Mouse (Mus musculus) left cerebral cortex, postnatal 10 days (tissue): Measurements from ENCODE around the gene St5. TPM values are rescaled to one million over a fixed set of nuclear protein-coding genes. Genes with fewer than 3 reads are reported as not detected.

Source experiments
- DNase-seq, 2 experiments: peaks; one replicate each; pipeline ENCODE4 v3.0.0; 2021 to 2022; ENCODE audit warnings: low spot score in 2 of 2, mixed read lengths in 1 of 2; ENCODE audit errors: extremely low spot score in 1 of 2
- intact Hi-C: fragments of 180-260 bp; cut with DNase I; formaldehyde crosslinking; loops from one replicate; pipeline ENCODE4 v1.15.1; 2025
- total RNA-seq, 2 experiments: library from RNA; stranded (reverse); gene quantifications; 2 replicates each; pipeline ENCODE4 v1.2.3; 2021

The St5 gene
- total RNA-seq, 2 experiments from 2014 or later = 14.4 to 15.2 TPM

DNA sequence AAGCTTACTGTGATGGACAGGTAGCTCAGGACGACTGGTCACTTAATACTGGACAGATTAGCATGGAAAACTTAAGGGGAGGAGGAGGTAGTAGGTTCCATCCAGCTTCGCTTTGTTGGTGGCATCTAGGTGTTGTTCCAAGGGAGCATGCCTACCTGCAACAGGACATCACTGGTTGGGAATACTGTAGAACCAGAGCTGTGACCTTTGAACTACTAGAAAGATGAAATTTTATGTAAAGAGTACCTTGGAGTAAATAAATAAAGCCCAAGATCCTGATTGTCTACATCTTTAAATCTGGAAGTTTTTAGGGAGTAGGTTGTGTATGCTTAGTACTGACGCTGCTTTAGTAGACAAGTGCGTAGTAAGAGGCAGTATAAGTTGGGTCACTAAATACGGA is 181.3 kb downstream of the St5 start:
- intact Hi-C loops = no loop called here
- no peak for DNase-seq

- intact Hi-C loops = no loop called here
- DNase-seq = no peak
Measured at GRCm38 (mm10) chr7:109519936-109520335, 183.5 kb downstream of the St5 start.

GRCm38 (mm10) chr7:109518838-109519696 is 184.3 kb downstream of the St5 start, which contains the start of gene Rpl27a:
Gene Rpl27a (plus strand): TSS chr7:109519147.
- intact Hi-C loops = no loop called here
- peak; percentile 98 to 99 for DNase-seq

DNA sequence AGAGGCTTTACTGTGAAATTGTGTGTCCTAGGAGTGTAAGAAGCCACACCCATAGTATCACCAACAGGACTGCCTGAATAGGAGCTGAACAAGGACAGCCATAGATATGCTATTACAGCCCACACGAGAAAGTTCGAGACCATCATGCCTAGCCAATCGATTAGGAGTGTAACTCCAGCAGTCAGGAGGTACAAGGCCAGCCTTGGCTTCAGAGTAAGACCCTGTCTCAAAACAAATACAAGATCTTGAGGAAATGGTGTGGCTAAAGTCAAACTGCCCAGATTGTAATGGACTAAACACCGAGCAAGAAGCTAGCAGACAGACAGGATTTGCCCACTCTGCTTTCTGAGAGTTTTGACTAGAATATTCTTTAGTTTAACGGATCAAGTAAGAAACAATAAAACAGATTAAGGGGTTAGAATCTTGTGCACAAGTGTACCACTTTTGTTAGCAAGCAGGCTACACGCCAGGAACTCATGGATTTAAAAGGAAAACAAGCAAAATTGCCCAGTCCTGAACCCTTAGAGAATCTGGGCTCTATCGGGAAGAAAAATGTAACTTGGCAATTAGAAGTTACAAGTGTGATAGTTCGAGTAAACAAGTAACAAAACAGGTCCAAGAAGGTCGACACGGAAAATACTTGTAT is 185.2 kb downstream of the St5 start:
- intact Hi-C loops = no loop called here
- DNase-seq = peak in 1 of 2 experiments; percentile 28

DNA sequence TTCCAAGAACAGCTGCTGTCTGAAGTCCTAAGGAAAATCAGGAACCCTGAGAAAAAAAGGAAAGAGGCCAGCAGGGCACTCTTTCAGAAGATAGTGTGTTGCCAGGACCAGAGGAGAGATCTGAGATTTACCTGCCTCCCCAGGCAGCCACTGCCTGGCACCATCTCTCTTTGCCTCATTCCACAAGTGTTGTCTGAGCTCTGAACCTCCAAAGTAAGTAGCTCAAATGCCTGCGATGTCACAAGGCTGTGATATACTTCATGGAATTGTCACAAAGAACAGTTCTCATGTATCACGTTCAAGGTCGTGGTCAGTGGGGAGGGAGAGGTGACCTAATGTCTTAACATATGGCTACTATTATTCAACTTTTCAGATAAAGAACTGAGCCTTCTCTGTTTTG is 186.9 kb downstream of the St5 start:
- intact Hi-C loops = no loop called here
- DNase-seq = no peak

DNA sequence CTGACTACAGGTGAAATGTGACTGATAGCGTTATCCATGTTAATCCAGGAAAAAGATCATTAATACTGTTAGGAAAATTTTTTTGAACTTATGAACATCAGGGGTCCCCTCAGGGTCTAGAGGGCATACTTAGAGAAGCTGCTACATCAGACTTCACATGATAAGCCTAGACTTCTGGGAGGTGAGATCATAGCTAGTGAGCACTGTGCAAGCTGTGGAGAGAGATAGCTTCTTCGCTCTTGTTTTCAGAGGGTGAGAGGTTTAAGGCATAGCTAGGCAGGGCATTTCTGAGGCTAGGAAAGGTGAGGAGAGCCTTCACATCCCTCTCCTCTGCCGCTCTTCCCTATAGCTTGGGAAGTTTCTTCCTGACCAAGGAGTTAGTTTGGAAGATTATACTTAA is 191.6 kb downstream of the St5 start:
- intact Hi-C loops = no loop called here
- DNase-seq = no peak

DNA sequence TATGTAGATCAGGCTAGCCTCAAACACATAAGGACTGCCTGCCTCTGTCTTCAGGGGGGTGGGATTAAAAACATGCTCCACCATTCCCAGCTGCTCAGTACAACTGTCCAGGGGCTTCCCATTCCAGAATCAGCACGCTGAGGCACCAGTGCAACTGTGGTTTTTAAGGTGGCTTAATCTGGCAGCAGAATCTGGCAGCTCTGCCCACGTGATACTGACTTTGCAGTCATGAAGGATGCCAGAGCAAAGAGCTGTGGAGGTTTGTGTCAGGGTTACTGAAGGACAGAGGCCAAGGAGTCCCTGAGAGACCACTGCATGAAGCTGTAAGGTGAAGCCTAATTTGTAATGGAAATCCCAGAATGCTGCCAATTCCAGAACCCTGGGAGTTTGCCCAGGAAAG is 192.6 kb downstream of the St5 start:
- DNase-seq = no peak
- intact Hi-C loops = no loop called here

- no peak for DNase-seq
- intact Hi-C loops = no loop called here
Measured at GRCm38 (mm10) chr7:109508034-109508433, 195.4 kb downstream of the St5 start, which contains the start of gene Trim66. Gene Trim66 (minus strand): TSS chr7:109508134.

DNA sequence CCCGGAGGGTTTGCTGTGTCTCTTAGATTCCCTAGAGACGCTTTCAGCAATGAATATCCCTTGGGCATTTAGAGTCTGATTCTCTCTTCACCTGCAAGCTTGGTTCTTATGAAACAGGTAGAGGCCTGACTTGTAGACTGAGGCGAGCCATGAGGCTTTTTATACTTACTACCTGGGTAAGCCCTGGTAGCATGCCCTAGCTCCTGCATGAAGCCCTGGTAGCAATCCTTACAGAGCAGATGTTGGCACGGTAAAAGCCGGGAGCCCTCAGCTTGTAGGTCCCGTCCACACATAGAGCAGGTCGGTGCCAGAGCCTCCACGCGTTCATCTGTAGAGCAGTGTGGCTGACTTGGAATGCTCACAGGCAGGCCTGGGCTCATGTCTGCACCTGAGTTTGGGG is 195.8 kb downstream of the St5 start:
- DNase-seq = no peak
- intact Hi-C loops = no loop called here

DNA sequence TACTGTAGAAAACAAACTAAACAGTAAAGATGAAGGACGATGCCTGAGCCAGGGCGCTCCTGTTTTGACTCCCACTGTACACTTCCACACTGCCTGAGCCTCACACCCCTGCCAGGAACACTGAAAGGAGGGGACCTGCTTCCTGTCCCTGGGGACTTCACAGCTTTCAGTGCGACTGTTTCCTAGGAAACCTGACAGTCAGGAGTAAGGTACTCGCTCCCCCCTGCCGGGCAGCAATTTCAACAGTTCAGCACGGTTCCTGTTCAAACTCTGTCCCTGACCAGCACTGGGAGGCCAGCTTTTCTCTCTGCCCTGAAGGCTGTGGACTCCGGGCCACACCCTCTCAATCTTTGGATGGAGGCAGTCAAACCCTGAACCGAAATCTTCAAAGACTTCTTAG is 196.3 kb downstream of the St5 start:
- peak in 1 of 2 experiments; percentile 58 for DNase-seq
- intact Hi-C loops = no loop called here

DNA sequence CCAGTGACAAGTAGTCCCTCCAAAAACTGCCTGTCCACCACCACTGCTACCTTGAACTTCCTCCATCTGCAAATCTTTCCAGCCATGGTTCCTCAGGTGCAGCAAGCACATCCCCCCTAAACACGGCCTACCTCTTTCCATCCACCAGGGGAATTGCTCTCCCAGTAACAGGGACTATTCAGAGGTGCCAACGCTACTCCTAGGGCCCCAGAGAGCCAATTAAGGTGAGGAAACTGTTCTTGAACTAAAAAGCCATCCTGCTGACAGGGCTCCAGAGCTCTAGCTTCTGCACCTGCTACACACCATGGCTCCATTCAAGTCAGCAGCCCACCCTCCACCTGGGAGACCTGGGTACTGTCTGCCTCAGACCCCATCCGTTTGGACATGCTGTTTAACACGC is 205.9 kb downstream of the St5 start:
- no peak for DNase-seq
- intact Hi-C loops = no loop called here

GRCm38 (mm10) chr7:109493319-109494316 is 209.8 kb downstream of the St5 start:
- DNase-seq = peak; percentile 30 to 35
- intact Hi-C loops = no loop called here

GRCm38 (mm10) chr7:109492616-109493318 is 210.6 kb downstream of the St5 start:
- no peak for DNase-seq
- intact Hi-C loops = no loop called here

DNA sequence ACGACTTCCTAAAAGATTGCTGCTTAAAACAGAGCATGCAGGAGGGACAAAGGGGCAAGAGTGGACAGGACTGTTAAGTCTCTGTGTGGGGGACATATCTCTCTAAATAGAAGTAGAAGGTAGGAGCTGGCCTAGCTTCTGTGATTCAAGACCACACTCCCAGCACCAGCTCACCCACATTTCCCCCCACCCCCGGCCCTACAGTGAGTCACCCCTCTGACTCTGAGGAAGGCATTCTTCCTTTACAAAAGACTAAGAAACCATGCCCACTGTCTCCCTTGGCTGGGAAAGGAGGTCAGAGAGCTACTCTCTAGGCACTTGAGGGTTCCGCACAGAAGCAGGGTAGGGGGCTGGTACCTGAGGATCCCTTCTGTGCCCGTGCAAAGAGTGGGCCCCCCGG is 219.2 kb downstream of the St5 start:
- no peak for DNase-seq
- intact Hi-C loops = no loop called here

- DNase-seq = peak; percentile 30 to 43
- intact Hi-C loops = no loop called here
Measured at GRCm38 (mm10) chr7:109480765-109481197, 222.6 kb downstream of the St5 start.

DNA sequence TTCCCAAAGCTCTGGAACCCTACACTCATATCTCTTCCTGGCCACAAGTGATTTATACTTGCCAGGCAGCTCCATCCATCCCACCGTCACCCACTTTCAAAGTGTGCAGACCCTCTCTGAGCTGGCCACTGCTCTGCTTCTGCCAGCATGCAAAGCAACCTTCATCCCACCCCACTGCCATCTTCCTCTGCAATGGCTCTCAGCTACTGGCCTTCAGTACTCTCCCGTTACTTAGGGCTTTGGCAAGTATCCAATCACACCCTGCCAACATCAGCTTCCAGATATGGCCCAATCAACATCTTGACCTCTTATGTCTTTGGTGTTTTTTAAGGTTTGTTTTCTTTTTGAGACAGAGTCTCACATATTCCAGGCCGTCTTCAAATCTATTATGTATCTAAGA is 225.5 kb downstream of the St5 start:
- intact Hi-C loops = no loop called here
- no peak for DNase-seq
